Mouse (Mus musculus) urinary bladder, postnatal 4 days (tissue): ENCODE measurements around the gene Fam167b.
A peak's percentile ranks its signal among the peaks of the same experiment; 100 is the strongest.

Source experiments
- DNase-seq, 2 experiments: peaks; one replicate each; pipeline ENCODE4 v3.0.0; 2021 to 2022; ENCODE audit warnings: low spot score in 2 of 2

Fam167b gene

DNA sequence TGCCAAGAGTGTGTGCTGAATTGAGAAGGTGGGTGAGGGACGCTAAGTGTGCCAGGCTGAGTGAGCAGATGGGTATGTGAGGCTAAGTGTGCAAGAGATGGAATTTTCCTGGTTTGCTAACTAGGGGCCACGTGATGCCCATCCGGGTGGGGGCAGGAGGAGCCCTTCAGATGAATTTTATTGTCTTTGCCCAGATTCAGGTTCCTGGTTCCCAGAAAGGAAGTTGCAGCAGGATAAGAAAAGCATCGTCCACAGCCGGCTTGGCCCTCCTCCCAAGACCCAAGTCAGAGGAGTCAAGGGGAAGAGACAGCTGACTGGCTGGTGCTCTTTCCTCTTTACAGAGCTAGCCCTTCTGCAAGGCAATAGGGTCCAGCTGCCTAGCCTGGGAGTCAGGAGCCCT lies at the start of gene Fam167b:
TSS of gene Fam167b (minus strand) at position 84 of the 400 bp plus-strand sequence.
- DNase-seq, result no peak

DNA sequence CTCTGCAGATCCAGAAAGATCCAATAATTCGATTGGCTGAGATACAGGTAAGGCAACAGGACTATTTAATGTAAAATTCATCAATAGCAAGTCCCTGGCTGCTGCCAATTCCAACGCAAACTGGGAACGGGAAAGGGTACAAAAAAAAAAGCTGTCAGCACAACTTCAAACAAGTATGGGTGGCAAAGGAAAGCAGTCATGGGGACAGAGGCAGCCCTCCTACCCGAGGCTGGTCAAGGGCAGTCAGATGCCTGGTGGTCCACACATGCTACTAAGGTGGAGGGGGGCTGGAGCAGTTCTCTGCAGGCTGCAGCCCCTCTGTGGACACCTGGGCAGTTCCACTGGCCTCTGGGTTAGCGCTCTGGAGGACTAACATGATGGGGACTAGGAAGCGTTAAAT lies 47.7 kb upstream of the Fam167b start:
- DNase-seq, result no peak

DNA sequence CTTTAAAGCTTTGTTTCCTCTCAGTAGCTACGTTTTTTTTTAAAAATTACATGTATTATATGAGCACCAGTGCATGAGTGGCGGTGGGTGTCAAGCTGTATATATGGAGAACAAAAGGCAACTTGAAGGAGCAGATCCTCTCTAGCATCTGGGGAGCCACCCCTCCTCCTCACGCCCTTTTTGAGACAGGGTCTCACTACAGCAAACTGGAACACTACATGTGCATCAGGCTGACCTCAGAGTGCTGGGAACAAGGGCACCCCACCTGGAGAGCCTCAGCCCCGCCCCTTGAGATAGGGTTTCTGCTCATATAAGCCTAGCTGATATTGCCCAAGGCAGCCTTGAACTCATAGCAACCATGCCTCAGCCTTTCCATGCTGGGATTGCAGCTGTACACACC lies 47.1 kb upstream of the Fam167b start:
- no peak for DNase-seq

DNA sequence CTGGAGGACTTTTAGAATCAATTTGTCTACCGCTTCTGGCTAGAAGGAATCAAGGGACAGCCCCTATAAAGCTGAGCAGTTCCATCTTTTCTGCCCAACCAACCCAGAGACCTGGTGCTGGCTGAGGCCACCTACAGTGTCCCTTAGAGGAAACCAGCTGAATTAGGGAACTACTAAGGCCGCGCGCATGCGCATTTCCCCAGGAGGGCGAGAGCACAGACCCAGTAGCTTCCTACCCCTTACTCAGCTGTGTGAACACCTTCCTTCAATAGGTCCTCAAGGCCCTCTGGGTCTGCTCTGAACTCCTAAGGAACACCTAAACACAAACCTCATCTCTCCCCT lies 46.7 kb upstream of the Fam167b start:
- no peak for DNase-seq

DNA sequence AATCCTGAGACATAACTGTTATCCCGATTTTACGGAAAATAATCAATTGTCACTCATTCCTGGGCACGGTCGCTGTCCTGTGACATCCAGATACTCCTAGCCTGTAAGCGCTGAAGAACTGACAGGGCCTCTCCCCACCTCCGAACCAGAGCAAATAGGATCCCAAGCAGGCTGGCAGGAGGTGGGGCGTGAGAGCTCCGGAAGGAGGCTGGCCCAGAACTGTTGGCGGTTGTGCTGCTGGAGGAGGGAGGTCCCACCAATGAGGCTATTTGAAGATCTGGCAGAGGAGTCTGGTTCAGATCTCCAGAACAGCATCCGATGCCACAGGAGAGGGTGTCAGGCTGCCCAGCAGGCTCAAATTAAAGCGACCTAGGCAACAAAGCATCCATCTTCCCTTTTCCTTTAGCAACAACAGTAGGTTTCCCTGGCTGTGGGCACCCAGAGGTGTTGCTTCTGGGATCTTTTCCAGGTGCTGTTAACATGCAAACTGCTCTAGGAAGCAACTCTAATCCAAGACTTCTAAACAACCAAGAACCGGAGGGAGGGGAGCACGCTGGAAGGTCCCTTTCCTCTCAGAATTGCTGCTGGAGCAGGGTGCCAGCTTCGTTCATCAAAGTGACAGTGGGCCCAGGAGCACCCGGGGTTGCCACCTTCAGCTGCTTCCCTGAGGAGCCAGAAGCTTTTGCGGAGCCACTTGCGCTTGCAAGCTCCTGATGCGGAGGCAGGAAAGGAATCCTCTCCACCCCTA lies 46.1 kb upstream of the Fam167b start:
- DNase-seq, result peak; percentile 80 to 83

DNA sequence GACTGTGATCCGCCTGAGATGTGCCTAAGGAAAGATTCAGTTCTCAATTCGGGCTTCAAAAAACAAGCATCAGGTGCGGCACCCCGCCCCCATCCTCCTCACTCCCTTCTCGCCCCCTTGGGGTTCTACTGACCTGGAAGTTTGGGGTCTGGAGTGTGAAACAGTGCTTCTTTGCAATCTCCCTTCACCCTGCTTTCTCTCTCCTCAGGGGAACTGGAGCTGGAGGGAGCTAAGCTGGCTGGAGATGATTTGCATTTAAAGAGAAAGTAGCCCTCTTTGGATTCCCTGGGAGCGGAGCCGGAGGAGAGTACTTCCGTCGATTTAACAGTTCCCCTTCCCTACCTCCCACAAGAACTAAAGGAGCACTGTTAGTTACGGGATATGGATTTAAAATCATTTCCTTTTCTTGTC lies 45.3 kb upstream of the Fam167b start, which contains the start of gene Ccdc28b:
TSS of gene Ccdc28b (minus strand) at position 267 of the 411 bp plus-strand sequence.
- DNase-seq, result no peak

DNA sequence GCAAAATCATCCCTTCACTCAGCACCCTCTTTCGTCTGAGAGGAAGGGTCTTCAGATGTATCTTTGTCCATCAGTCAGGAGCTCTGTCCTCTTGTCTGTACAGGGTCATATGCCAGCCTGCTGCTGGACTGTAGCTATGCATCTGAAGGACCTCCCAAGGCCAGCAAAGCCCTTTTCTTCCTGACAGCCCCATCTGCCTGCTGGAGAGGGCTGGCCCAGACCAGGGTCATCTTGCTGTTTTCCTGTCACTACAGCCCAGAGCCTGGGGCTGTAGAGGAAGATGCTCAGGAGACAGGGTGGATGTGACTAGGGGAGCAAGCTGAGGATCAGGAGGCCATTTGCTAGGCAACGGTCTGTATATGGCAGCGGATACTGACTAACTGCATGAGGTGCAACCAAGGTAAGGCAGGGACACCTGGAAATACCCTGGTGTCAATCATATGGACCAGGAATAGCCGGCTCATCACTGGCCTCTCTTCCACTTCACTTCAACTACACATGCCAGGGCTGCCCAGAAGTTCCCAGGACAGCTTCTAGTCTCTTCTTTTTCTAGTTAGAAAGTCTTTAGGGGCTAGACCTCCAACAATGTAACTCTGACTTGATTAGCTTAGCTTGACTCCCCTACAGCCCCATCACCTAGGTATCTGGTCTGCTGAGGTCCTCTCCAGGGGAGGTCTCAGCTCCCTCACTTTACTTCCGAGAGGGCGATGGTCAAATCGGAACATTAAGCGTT lies 44.6 kb upstream of the Fam167b start:
- DNase-seq, result no peak

DNA sequence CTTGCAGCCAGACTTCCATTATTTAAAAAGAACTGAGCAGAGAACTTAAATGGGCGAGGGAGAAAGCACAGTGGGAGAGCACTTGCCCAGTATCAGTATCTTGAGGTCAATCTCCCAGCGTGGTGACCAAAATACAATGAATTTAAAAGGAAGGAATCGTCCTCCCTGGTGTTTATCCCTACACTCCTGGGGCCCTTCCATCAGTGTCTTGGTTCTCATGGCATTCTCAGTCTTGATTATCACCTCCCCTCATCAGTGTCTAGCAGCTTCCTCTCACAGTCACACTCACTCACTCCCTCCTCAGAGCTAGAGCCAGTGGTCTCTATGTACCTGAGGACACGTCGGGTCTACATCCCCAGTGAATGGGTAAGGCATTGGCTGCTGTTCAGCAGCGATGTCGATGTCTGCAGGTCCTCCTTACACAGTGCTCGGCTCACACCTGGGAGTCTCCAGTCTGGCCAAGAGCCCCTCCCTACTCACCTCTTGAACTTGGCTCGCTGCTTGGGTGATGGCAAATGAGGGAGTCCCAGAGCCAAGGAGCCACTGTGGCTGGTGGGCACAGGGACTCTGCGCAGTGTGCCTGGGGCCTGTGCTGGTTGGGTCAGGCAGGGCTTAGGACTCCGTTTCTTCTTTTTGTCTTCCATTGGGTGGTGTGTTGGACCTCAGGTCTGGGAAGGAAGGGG lies 43.9 kb upstream of the Fam167b start:
- DNase-seq, result no peak

DNA sequence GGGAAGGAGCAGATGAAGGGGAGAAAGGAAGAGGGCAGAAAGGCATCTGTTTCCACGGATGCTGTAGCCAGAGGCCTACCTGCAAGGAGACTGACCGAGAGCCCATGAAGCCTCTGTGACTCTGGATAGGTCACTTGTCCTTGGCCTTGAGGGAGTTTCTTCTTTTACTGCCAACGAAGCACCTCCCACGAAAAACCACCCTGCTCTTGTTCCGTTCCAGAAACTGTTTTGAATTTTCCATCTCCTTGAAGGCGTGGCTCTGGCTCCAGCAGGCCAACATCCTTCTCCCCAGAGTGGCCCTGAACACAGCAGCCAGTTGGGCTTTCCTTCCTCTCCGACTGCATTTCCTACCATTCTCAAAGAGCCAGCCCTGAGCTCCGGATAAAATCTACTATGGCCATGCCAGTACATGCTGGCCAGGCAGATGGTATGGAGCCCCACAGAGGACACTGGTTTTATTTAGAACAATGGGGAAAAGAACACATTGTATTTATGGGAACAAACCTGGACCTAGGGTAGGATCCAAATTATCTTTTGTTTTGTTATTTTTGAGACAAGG lies 43.0 kb upstream of the Fam167b start:
- DNase-seq, result no peak

DNA sequence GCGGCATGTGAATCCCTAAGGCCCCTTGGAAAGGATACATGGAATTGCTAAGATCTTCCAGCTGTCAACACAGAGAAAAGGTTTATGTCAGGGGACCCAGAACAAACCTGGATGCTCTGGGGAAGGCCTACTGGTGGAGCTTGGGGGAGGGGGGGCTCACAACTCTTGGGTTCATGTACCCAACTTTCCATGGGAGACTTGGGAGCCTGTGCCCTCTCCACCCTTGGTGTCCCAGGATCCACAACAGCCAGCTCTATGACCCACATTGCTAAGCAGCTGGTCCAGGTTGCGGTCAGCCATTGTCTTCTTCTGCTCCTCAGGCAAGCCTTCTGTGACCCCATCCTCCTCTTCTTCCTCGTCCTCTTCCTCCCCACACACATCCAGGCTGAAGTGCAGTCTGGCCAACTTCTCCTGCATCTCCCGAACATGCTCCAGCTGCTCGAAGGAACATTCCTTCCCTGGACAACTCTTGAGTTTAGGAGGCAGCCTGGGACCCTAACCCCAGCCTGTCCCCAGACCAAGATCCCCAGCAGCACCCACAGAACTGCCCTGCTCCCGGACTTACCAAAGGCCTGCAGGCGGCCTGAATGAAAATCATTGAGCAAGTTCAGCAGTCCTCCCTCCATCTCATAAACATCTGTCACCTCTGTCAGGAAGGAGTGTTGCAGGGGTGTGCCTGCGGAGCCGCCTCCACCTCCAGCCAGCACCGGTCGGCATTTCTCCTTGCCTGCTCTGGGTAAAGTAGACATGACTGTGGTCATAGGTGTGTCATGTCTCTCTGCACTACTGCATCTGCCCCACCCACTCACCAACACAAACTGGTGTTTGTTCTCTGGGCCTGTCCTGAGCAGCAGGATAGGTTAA lies 42.3 kb upstream of the Fam167b start:
- no peak for DNase-seq

DNA sequence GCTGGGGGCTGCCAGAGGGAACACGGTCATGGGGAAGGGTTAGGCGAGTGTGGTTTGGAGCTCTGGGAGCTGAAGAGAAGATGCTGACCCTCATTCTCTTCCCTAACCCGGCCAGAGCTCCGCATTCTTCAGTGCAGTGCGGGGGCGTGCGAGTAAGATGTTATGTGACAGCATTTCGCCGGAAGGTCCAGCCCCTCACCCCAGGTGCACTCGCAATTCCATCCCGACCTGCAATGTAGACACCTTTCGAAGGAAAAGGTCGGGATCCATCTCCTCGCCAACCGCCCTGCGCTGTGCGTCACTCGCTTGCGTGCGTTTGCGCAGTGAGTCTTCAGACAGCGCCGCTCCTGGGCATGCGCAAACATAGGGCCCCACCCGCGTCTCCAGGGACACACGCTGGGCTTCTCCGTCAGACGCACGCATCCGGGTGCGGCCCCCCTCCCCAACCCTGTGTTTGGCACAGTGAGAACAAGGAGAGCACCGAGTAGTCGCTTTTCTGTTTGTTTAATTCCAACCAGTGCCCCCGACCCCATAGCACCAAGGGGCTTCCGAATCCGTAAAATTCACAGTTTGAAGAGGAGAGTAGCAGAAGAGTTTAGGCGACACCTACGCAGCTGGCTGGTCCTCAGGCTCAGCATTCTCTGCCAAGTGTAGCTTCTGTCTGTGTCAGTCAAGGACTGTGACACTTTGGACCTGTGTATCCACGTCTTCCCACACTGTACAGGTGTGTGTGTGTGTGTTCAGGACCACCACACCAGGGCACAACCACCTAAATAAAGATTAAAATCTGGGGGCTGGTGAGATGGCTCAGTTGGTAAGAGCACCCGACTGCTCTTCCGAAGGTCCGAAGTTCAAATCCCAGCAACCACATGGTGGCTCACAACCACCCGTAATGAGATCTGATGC lies 40.7 kb upstream of the Fam167b start, which contains the start of gene Iqcc:
TSS of gene Iqcc (minus strand) at position 314 of the 906 bp plus-strand sequence.
- peak; percentile 94 for DNase-seq

DNA sequence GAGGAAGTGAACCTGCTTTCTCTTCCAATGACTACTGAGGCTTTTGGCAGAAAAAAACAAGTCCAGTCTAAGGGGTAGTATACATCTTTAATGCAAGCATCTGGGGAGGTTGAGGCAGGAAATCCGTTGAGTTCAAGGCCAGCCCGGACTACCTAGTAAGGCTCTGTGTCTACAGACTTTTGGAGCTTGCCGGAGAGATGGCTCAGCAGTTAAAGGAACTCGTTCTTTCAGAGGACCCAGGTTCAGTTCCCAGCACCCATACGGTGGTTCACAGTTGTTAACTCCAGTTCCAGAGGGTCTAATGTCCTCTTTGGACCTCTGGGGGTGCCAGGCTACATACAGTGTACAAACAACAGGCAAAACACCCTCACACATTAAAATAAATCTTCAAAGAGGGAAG lies 39.7 kb upstream of the Fam167b start:
- no peak for DNase-seq

DNA sequence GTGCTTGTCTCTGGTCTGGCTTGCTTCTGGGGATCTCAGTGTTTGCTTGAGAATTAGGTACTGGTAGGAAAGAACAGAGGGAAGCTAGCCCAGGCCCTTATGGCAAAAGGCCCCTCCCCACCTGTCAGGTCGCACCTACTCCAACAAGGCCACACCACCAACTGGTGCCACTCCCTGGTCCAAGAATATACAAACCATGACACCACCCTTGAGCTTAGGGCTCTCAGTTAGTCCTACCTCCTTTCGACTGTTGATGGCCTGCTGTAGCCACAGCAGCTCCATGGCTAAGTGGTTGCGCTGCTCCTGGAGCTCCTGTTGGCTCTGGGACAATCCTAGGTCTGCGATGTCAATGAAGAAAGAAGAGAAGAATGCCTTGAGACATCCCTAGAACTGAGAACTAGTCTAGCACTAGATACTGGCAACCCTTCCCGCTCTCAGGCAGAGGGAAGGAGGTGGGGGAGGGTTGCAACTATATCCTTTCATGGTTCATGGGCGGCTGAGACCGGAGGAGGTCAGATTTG lies 38.8 kb upstream of the Fam167b start:
- DNase-seq, result no peak

DNA sequence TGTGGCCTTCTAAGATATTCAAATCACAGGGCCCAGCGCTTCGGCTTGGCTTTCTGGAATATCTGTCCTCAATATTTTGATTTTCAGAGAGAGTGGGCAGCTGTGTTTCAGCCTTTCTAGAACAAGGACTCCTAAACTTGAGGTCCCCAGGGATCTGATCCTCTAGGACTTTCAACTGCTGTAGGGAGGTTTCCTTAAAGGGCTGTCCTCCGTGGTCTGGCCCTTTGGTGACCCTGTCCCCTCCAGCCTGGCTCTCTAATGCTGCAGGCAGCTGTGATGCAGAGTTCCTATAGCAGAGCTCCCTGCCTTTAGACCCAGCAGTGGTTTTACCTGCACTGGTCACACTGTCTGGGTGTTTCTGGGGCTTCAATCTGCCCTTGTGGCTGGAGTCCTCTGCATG lies 38.3 kb upstream of the Fam167b start:
- no peak for DNase-seq

DNA sequence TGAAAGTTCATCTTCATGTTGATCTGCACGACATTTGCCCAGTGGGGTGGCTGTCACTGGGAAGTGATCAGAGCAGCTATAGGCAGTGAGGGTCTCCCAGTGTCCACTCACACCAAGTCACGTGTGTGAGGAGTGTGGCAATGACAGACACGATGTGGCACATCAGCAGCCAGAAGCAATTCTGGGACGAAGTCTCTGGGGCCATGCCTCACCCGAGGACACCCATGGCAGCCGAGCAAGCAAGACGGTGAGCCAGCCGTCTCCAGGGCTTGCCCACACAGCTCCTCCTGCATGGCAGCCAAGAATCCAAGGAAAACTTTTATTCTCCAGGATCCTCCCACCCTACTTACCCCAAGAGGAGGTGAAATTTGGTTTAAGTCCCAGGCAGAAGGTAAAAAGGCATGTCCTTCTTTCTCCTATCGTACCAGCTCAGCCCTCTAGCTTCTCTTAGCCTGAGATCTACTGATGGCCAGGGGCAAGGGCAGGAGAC lies 37.5 kb upstream of the Fam167b start:
- no peak for DNase-seq

DNA sequence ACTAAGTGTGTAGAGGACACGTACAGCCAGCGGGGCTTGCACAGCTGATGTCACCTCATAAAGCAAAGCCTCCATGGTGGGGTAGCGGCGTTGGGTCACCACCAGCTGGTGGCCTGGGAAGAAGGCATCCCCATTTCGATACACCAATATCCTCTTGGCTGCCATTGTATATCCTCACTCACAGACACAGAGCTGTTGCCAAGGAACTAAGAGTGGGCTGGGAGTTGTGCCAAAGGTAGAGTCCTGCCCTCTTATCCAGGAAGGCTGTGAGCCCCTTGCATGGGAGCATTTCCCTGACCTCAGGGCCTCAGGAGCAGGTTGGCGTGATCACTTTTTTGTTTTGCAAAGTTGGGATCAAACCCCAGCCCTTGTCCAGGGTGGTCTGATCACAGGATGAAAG lies 35.7 kb upstream of the Fam167b start, which contains the start of gene Dcdc2b:
TSS of gene Dcdc2b (minus strand) at position 165 of the 400 bp plus-strand sequence.
- DNase-seq, result no peak

DNA sequence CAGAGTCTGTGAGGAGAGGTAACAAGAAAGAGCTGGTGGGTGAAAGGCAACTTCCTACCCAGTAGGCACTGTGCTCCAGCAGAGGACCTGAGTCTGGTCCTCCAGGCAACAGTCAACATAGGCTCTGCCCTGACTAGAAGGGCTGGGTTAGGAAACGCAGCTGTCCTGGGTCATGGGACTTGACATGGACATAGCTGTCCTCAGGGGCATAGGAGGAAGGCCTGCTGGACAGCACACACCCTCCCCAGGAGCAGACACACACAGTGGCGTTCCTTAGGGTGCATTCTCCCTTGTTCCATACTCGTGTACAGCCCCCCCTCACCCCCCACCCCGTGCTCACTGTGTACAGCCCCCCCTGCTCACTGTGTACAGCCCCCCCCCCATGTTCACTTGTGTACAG lies 32.1 kb upstream of the Fam167b start:
- no peak for DNase-seq

DNA sequence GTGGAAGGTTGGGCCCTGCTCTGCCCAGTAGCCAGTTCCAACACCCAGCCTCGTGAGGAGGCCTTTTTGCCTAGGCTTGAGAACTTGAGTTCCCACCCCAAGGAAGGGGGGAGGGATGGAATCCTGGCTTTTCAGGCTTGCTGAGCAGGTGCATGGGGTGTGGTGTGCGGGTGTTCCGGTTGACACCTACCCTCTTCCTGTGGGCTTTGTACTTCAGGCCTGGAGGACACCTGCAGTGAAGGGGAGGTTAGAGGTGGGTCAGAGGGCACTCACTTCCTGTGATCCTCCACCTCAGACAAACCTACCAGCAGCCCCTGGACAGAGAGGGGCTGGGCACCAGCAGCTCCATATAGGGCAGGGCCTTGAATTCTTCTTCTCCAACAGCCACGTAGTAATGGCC lies 31.7 kb upstream of the Fam167b start:
- DNase-seq, result no peak

DNA sequence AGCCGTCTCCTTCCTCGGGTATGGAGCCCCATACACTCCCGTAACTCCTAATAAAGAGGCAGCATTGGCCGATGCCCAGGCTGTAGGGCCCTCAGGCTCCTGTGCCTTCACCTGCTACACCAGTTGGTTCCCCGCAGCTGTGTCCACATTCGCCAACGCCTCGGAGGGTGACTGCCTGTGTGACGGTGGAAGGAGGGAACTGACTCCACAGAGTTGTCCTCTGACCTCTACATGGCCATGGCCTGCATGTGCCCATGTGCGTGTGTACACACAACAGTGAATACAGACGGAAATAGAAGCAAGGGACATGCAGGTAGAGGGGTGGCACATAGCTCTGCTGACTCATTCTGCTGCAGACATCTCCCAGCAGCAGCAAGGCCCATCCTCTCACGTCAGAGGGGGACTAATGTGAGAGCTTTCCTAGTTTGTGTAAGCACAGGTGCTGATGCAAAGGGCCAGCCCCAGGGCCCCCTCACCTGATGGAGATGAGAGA lies 30.8 kb upstream of the Fam167b start:
- DNase-seq, result no peak
